Mouse (Mus musculus) brown adipose tissue, adult 24 weeks (tissue): ENCODE data around the gene Sema4d. TPM values are rescaled to one million over a fixed set of nuclear protein-coding genes. Genes with fewer than 3 reads are reported as not detected.
A peak's percentile ranks its signal among the peaks of the same experiment; 100 is the strongest.

ENCODE experiments used
- H3K27ac ChIP-seq: fragments of 200-500 bp; replicated peaks from 2 replicates; pipeline ENCODE4 v1.5.1; 2012; ENCODE audit warnings: low read depth, mild to moderate bottlenecking, low read length
- H3K4me1 ChIP-seq: fragments of 200-500 bp; 2 replicates; pipeline ENCODE4 v1.6.1; 2012; ENCODE audit warnings: low read length, mixed read lengths; ENCODE audit not compliant: control insufficient read depth, insufficient read depth, insufficient read length
- H3K4me3 ChIP-seq: fragments of 200-500 bp; 2 replicates; pipeline ENCODE4 v1.5.1; 2012; ENCODE audit warnings: low read depth, mild to moderate bottlenecking, low read length, moderate library complexity; ENCODE audit not compliant: insufficient read depth
- polyA plus RNA-seq: library from polyadenylated mRNA; stranded (reverse); fragments of >200 nt; gene quantifications from 2 replicates; pipeline ENCODE4 v1.2.4, GENCODE M21; 2012; ENCODE audit not compliant: missing spikeins, insufficient read depth, insufficient read length

Sema4d gene
- polyA plus RNA-seq, 1 experiment = 1.0 TPM

GRCm38 (mm10) chr13:51793948-51794347, 401 bp upstream of the Sema4d start:
- no peak overlapping the region for H3K27ac ChIP-seq

GRCm38 (mm10) chr13:51792729-51793424, 670 bp downstream of the Sema4d start:
- Histone ChIP-seq H3K4me1 (no peaks in the 10 kb centered on the region), H3K27ac (no peak overlapping the region), H3K4me3 (peak overlapping the region; percentile 52)

More at GRCm38 (mm10) chr13:51793948-51794347, 401 bp upstream of the Sema4d start:
- Histone ChIP-seq H3K4me3 (no peak overlapping the region), H3K4me1 (no peaks in the 10 kb centered on the region)

GRCm38 (mm10) chr13:51792135-51792573, 1.4 kb downstream of the Sema4d start:
- Histone ChIP-seq H3K4me3 (peak overlapping the region; percentile 52), H3K4me1 (no peaks in the 10 kb centered on the region), H3K27ac (no peak overlapping the region)

- Histone ChIP-seq H3K27ac (no peak overlapping the region), H3K4me3 (no peak overlapping the region), H3K4me1 (no peaks in the 10 kb centered on the region)
Observed at GRCm38 (mm10) chr13:51791604-51792003, 1.9 kb downstream of the Sema4d start.

- no peak overlapping the region for H3K27ac ChIP-seq
- H3K4me1 ChIP-seq = no peaks in the 10 kb centered on the region
- H3K4me3 ChIP-seq = no peak overlapping the region
Observed at GRCm38 (mm10) chr13:51790793-51791192, 2.8 kb downstream of the Sema4d start.

- Histone ChIP-seq H3K4me3 (no peak overlapping the region), H3K4me1 (no peaks in the 10 kb centered on the region), H3K27ac (no peak overlapping the region)
Observed at GRCm38 (mm10) chr13:51787858-51788257, 5.7 kb downstream of the Sema4d start.

- no peaks in the 10 kb centered on the region for H3K4me1 ChIP-seq
- no peak overlapping the region for H3K27ac ChIP-seq
Observed at GRCm38 (mm10) chr13:51786616-51787015, 6.9 kb downstream of the Sema4d start.

GRCm38 (mm10) chr13:51784476-51784875, 9.1 kb downstream of the Sema4d start:
- H3K4me3 ChIP-seq = no peak overlapping the region
- no peaks in the 10 kb centered on the region for H3K4me1 ChIP-seq
- no peak overlapping the region for H3K27ac ChIP-seq

More at GRCm38 (mm10) chr13:51786616-51787015, 6.9 kb downstream of the Sema4d start:
- H3K4me3 ChIP-seq = no peak overlapping the region

- no peak overlapping the region for H3K27ac ChIP-seq
- H3K4me3 ChIP-seq = no peak overlapping the region
- H3K4me1 ChIP-seq = no peaks in the 10 kb centered on the region
Observed at GRCm38 (mm10) chr13:51783857-51784256, 9.7 kb downstream of the Sema4d start.

- H3K27ac ChIP-seq = no peak overlapping the region
- H3K4me3 ChIP-seq = no peak overlapping the region
- H3K4me1 ChIP-seq = no peaks in the 10 kb centered on the region
Observed at GRCm38 (mm10) chr13:51780509-51781155, 12.9 kb downstream of the Sema4d start.

- Histone ChIP-seq H3K4me3 (no peak overlapping the region), H3K4me1 (no peaks in the 10 kb centered on the region), H3K27ac (no peak overlapping the region)
Observed at GRCm38 (mm10) chr13:51778983-51779962, 14.3 kb downstream of the Sema4d start.

- no peak overlapping the region for H3K4me3 ChIP-seq
- no peak overlapping the region for H3K27ac ChIP-seq
- no peaks in the 10 kb centered on the region for H3K4me1 ChIP-seq
Observed at GRCm38 (mm10) chr13:51778351-51778982, 15.1 kb downstream of the Sema4d start.

GRCm38 (mm10) chr13:51777738-51778274, 15.7 kb downstream of the Sema4d start:
- Histone ChIP-seq H3K4me3 (no peak overlapping the region), H3K4me1 (no peaks in the 10 kb centered on the region), H3K27ac (no peak overlapping the region)

- no peaks in the 10 kb centered on the region for H3K4me1 ChIP-seq
- no peak overlapping the region for H3K27ac ChIP-seq
- H3K4me3 ChIP-seq = no peak overlapping the region
Observed at GRCm38 (mm10) chr13:51777048-51777737, 16.4 kb downstream of the Sema4d start.
